Mouse (Mus musculus) thymus, adult 18-20 months (tissue): Measurements from ENCODE around the gene Casp3.

Experiments used
- DNase-seq, 2 experiments: peaks; one replicate each; pipeline ENCODE4 v3.0.0; 2022; ENCODE audit warnings: mixed read lengths in 2 of 2

Gene Casp3

GRCm38 (mm10) chr8:46686664-46687336 is 69.7 kb downstream of the Casp3 start:
- peak; percentile 81 to 89 for DNase-seq
